Mouse (Mus musculus): ENCODE data around the gene E030018B13Rik. TPM values are rescaled to one million over a fixed set of nuclear protein-coding genes. Genes with fewer than 3 reads are reported as not detected.
A peak's percentile ranks its signal among the peaks of the same experiment; 100 is the strongest.

The E030018B13Rik gene
- polyA plus RNA-seq (2015; fragmentation: Nextera tagmentation; extraction: Ambion mirVana) = 0.31 and 0.39 TPM in 2 replicates

DNA sequence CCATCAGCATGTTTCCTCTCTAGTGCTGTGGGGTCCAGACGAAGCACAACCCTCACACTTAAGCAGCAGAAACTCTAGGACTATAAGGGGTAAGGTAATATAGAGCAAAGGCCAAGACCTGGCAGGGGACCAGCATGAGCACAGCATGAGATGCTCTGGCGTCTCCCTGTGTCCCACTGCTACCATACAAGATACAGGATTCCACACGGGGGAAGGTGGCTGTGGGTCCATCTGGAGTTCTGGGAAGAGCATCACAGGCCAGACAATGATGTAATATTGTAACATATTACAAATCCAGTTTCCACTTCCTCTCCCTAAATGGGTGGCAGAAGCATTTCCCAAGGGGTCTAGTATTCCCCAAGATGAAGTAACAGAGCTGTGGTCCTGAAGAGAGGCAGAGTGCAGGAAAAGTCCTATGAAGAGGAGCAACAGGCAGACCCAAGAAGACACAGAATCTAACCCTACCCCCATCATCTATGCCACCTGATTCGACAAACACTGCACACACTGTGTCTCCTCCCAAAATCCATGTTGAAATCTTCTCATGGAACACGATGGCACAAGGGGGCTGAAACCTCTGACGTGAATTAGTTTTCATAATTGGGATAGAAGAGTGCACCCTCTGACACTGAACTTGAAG is at the start of gene E030018B13Rik:
TSS of gene E030018B13Rik (plus strand) at position 590 of the 640 bp plus-strand sequence.
- H3K27ac ChIP-seq (replicated peaks) = no peak within 1 kb of the TSS
- peaks cover 40% of the 10 kb centered on the region for H3K4me1 ChIP-seq
- ATAC-seq (replicated peaks) = no peak
- H3K9ac ChIP-seq (replicated peaks) = no peak within 1 kb of the TSS
- no peaks in the 10 kb centered on the region for H3K36me3 ChIP-seq
- 83% methylated on average over 6 of the region's 6 CpGs for WGBS
- no peaks in the 10 kb centered on the region for H3K9me3 ChIP-seq
- no peak within 1 kb of the TSS for H3K4me3 ChIP-seq
- H3K4me2 ChIP-seq (replicated peaks) = no peak within 1 kb of the TSS
- H3K27me3 ChIP-seq = no peaks in the 10 kb centered on the region

DNA sequence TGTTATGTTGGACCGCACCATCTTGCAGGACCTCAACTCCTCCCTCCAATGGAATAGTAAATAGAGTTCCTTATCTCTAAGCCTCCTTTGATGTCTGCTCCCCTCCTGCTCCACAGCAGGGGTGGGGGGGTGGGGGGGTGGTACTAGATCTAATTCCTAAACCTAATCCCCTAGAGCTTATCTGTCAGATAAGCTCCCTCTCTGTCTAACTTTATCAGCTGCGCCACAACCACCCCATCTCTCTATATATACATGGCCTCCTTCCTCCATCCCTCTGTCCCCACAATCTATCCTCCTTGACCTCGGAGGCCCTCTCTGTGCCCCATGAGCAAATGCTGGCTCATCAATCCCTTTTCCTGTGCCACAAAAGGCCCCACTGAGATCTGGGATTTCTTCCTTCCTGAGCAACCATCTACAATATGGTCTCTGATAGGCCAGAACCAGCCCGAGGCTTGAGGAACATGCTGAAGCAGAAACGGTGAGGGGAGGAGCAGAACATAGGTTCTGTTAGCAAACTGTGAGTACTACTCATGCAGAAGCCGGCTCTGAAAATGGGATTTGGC is 48.2 kb upstream of the E030018B13Rik start:
- H3K4me2 ChIP-seq (replicated peaks) = no peak overlapping the region
- no peak overlapping the region for H3K27ac ChIP-seq (replicated peaks)
- 77% methylated on average over 6 of the region's 6 CpGs for WGBS
- H3K9me3 ChIP-seq = no peaks in the 10 kb centered on the region
- no peaks in the 10 kb centered on the region for H3K27me3 ChIP-seq
- no peak overlapping the region for H3K9ac ChIP-seq (replicated peaks)
- no peak for ATAC-seq (replicated peaks)
- no peak overlapping the region for H3K4me3 ChIP-seq
- no peaks in the 10 kb centered on the region for H3K36me3 ChIP-seq
- no peaks in the 10 kb centered on the region for H3K4me1 ChIP-seq

DNA sequence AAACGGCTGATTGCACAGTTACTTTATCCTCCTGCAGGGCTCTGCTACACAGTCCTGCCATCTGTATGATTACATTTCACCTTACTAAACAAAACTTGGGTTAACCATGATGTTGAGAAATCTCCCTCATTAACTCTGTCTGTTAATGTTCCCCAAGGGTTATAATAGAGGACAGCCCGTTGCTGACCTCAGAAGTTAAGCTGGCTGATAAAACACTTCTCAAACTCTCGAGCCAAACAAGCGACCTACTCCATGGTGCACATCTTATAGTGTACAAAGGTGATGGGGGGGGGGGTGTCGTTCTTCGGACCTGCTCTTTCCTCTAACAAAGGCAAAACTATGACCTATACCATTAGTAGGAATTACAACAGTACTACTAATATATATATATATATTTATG is 45.0 kb upstream of the E030018B13Rik start:
- H3K4me3 ChIP-seq = no peak overlapping the region
- H3K9me3 ChIP-seq = no peaks in the 10 kb centered on the region
- no peaks in the 10 kb centered on the region for H3K36me3 ChIP-seq
- ATAC-seq (replicated peaks) = no peak
- no peaks in the 10 kb centered on the region for H3K4me1 ChIP-seq
- 87% methylated on average over 6 of the region's 6 CpGs for WGBS
- no peak overlapping the region for H3K9ac ChIP-seq (replicated peaks)
- no peak overlapping the region for H3K27ac ChIP-seq (replicated peaks)
- H3K27me3 ChIP-seq = no peaks in the 10 kb centered on the region
- no peak overlapping the region for H3K4me2 ChIP-seq (replicated peaks)

DNA sequence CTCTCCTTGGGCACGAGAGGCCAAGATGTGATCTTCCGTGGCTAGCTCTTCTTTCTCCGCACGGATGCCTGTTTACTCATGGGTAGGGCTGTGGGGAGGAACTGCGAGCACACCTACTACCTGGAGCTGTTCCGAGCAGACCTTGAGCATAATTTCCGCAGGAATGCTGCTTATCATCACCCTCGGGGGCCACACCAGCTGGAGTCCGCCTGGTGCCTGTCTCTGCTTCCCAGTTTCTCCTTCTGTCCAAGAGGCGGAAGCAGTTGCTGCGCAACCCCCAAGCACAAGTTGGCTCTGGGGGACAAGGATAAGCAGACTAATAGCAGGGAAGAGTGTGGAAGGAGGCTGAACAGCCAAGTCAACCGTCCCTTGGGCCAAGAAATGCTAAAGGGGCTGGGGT is 42.8 kb upstream of the E030018B13Rik start:
- no peak overlapping the region for H3K9ac ChIP-seq (replicated peaks)
- no peak overlapping the region for H3K27ac ChIP-seq (replicated peaks)
- no peaks in the 10 kb centered on the region for H3K27me3 ChIP-seq
- H3K4me3 ChIP-seq = no peak overlapping the region
- H3K4me2 ChIP-seq (replicated peaks) = no peak overlapping the region
- no peaks in the 10 kb centered on the region for H3K36me3 ChIP-seq
- no peak for ATAC-seq (replicated peaks)
- WGBS = 73% methylated on average over 12 of the region's 12 CpGs
- no peaks in the 10 kb centered on the region for H3K4me1 ChIP-seq
- H3K9me3 ChIP-seq = no peaks in the 10 kb centered on the region

DNA sequence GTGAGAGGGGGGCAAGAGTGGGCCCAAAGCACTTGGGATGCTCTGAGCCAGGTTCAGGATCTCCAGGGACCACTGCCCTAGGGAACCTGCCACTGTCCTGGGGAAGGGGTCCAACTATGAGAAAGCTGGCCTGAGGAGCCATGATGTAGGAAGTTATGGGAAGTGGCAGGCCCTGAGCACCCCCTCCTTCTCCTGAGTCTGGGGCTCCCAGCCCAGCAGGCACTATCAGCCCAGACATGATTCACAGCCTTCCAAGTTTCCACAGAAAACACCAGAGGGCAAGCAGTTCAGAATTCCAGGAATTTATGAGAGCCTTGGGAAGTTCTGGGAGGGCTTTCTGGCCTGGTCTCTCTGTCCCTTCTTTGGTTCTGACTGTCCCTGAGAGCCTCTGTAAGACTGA is 41.0 kb upstream of the E030018B13Rik start:
- H3K27ac ChIP-seq (replicated peaks) = no peak overlapping the region
- peaks cover 4% of the 10 kb centered on the region; the same call in 1 of the 2 replicates for H3K4me1 ChIP-seq
- H3K36me3 ChIP-seq = no peaks in the 10 kb centered on the region
- no peaks in the 10 kb centered on the region for H3K9me3 ChIP-seq
- no peak overlapping the region for H3K9ac ChIP-seq (replicated peaks)
- no peak for ATAC-seq (replicated peaks)
- H3K4me2 ChIP-seq (replicated peaks) = no peak overlapping the region
- H3K27me3 ChIP-seq = no peaks in the 10 kb centered on the region
- no peak overlapping the region for H3K4me3 ChIP-seq

DNA sequence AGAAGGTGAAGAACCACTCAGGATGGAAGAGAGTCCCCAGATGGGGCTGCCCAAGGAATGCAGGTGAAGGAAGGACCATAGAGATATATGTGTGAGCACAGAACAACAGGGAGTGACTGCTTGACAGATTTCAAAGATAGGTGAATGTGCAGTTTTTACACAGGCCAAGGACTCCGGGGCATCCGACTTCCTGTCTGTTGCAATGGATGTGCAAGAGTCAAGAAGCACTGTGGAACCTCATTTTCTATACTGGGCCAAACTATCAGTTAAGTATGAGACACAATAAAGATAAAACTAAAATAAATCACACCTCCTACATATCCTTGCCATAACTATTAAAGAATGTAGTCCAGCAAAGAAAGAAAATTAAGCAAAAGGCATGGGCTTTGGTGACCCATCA is 40.0 kb upstream of the E030018B13Rik start:
- Histone ChIP-seq H3K4me1 (peaks cover 4% of the 10 kb centered on the region; the same call in 1 of the 2 replicates), H3K9ac (replicated peaks) (no peak overlapping the region), H3K36me3 (no peaks in the 10 kb centered on the region), H3K27ac (replicated peaks) (no peak overlapping the region), H3K9me3 (no peaks in the 10 kb centered on the region), H3K4me3 (no peak overlapping the region), H3K27me3 (no peaks in the 10 kb centered on the region), H3K4me2 (replicated peaks) (no peak overlapping the region)
- ATAC-seq (replicated peaks) = no peak
- WGBS = 96% methylated on average over 2 of the region's 2 CpGs

DNA sequence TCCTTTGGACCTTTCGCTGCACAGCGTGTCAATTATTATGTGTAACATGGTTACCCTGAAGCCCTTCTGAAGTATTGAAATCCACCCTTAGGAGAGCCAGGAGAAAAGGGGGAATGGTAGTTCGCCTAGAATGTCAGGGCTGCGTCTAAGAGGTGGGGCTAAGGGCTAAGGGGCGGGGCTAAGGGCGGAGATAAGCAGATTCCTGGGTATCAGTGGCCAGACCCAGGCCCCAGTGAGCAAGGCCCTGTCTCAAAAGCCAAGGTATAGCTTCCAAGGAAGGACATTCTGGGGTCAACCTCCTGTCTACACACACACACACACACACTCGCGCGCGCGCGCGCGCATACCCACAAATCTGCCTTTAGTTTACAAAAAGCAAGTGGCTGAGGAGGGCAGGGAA is 39.0 kb upstream of the E030018B13Rik start:
- peaks cover 4% of the 10 kb centered on the region; the same call in 1 of the 2 replicates for H3K4me1 ChIP-seq
- WGBS = 27% methylated on average over 14 of the region's 14 CpGs
- H3K4me3 ChIP-seq = no peak overlapping the region
- H3K36me3 ChIP-seq = no peaks in the 10 kb centered on the region
- no peaks in the 10 kb centered on the region for H3K27me3 ChIP-seq
- no peak overlapping the region for H3K9ac ChIP-seq (replicated peaks)
- no peaks in the 10 kb centered on the region for H3K9me3 ChIP-seq
- no peak for ATAC-seq (replicated peaks)
- no peak overlapping the region for H3K27ac ChIP-seq (replicated peaks)
- no peak overlapping the region for H3K4me2 ChIP-seq (replicated peaks)

DNA sequence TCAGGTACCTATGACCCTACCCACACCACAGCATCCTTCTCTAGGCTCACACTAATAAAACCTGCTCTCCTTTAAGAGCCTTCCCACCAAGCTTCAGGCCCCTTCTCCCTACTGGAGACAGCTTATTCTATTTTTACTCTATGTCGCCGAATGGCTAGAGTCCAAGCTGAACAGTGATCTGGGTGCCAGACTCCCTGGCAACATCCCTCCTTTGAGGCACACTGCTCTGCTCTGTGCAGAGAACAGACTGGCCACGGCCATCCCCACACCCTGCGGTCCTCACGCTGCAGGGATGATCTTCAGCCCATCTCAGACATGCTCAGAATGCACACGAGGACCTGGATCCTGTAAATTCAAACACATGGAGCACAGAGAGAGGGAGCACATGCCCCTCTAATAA is 37.1 kb upstream of the E030018B13Rik start:
- Histone ChIP-seq H3K4me3 (no peak overlapping the region), H3K4me1 (peaks cover 4% of the 10 kb centered on the region; the same call in 1 of the 2 replicates), H3K27me3 (no peaks in the 10 kb centered on the region), H3K36me3 (no peaks in the 10 kb centered on the region), H3K27ac (replicated peaks) (no peak overlapping the region), H3K9me3 (no peaks in the 10 kb centered on the region), H3K4me2 (replicated peaks) (no peak overlapping the region), H3K9ac (replicated peaks) (no peak overlapping the region)
- 73% methylated on average over 6 of the region's 6 CpGs for WGBS
- peak; percentile 69 for ATAC-seq (replicated peaks)

DNA sequence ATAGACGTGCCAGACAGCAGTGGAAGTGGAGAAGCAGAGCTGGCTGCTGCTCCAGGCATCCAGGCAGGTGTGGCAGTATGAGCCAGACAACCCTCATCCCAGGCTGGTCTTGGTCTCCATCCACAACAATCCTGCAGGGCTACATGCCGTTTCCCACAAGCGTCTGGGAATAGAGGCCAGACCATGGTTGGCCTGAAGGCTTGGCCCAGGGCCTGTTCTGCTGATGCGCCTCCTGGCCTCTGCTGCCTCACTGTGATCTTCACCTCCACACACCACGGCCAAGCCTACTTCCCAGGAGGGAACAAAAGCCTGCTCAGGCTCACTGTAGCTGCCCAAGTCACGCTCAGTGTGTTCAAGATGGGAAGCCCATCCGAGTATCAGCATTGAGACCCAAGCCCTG is 33.9 kb upstream of the E030018B13Rik start:
- Histone ChIP-seq H3K4me2 (replicated peaks) (no peak overlapping the region), H3K9ac (replicated peaks) (no peak overlapping the region), H3K9me3 (no peaks in the 10 kb centered on the region), H3K36me3 (no peaks in the 10 kb centered on the region), H3K4me3 (no peak overlapping the region), H3K27ac (replicated peaks) (no peak overlapping the region), H3K4me1 (peaks cover 4% of the 10 kb centered on the region; the same call in 1 of the 2 replicates), H3K27me3 (no peaks in the 10 kb centered on the region)
- ATAC-seq (replicated peaks) = no peak
- WGBS = 90% methylated on average over 7 of the region's 7 CpGs

DNA sequence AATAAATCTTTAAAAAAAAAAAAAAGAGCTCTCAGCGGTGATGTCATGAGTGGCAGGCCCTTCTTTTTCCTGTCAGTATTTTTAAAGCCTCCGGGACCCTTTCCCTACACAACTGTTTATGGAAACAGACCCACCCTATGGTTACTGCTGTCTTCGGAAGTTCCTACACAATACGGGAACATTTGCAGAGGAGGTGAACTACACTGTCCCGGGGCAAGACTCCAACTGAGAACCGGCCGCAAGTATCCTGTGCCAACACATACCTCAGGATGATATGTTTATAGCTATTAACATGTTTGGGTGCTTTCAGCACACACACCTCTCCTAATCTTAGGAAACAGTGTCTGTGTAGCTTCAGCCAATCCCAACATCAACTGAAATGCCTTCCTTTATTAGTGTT is 31.6 kb upstream of the E030018B13Rik start:
- H3K4me2 ChIP-seq (replicated peaks) = no peak overlapping the region
- H3K36me3 ChIP-seq = peaks cover 7% of the 10 kb centered on the region

DNA sequence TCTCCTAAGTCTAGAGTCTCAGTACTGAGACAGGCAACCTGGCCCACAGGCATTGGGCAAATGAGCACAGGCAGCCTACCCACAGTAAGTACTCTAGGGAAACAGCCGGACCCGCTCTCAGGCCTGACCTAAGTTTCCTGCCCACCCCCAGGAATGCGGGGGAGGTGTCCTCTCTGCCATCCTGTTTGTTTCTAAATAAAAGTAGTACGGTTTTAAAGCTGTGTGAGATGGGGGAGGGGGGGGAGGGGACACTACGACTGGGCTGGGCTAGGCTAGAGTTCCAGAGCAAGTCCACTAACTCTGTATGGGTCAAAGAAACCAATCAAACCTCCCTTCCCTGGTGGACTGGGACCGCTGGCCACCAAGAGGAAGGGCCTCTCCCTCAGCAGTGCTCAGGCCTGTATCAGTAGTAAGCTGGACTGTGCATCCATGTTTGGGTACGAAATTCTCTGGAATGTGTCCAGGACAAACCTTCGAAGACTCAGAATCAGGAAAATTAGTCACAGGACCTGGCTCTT is 29.6 kb upstream of the E030018B13Rik start:
- H3K4me1 ChIP-seq = 0 out of 2 replicates have a peak, but pooled peaks cover 5% of the 10 kb centered on the region
- no peak overlapping the region for H3K4me3 ChIP-seq
- no peak for ATAC-seq (replicated peaks)
- H3K36me3 ChIP-seq = peaks cover 18% of the 10 kb centered on the region
- 82% methylated on average over 8 of the region's 8 CpGs for WGBS
- no peaks in the 10 kb centered on the region for H3K27me3 ChIP-seq
- no peak overlapping the region for H3K27ac ChIP-seq (replicated peaks)
- no peaks in the 10 kb centered on the region for H3K9me3 ChIP-seq
- no peak overlapping the region for H3K9ac ChIP-seq (replicated peaks)
- no peak overlapping the region for H3K4me2 ChIP-seq (replicated peaks)

More for the DNA sequence above, 31.6 kb upstream of the E030018B13Rik start:
- Histone ChIP-seq H3K27me3 (no peaks in the 10 kb centered on the region), H3K4me1 (no peaks in the 10 kb centered on the region), H3K4me3 (no peak overlapping the region), H3K27ac (replicated peaks) (no peak overlapping the region), H3K9me3 (no peaks in the 10 kb centered on the region), H3K9ac (replicated peaks) (no peak overlapping the region)
- ATAC-seq (replicated peaks) = no peak
- 88% methylated on average over 7 of the region's 7 CpGs for WGBS

DNA sequence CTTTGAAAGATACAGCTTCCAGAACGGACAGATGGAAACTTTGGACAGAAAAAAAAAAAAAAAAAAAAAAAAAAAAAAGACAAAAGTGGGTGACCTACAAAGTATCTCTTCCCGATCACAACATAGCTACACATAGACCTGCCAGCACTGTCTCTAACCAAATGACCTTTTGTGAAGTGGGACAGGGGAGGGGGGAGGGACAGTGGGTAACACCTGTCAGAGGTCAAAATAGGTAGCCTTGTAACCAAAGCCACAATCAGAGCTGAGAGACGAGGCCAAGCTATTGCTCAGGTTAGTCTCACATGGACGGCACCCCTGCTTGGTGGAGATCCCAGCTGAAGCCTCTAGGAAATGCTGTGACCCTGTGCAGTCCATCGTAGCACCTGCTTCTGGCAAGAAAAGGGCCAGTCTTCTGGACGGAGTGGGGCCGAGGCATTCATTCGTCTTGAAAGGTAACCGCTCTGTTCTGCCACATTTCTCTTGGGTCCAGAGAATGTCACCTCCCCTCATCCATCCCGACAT is 29.0 kb upstream of the E030018B13Rik start:
- Histone ChIP-seq H3K9ac (replicated peaks) (no peak overlapping the region), H3K9me3 (no peaks in the 10 kb centered on the region), H3K27me3 (no peaks in the 10 kb centered on the region), H3K4me2 (replicated peaks) (no peak overlapping the region), H3K36me3 (peaks cover 18% of the 10 kb centered on the region), H3K27ac (replicated peaks) (no peak overlapping the region), H3K4me1 (peaks cover 9% of the 10 kb centered on the region; the same call in 1 of the 2 replicates), H3K4me3 (no peak overlapping the region)
- 87% methylated on average over 10 of the region's 10 CpGs for WGBS
- ATAC-seq (replicated peaks) = no peak
